Mouse (Mus musculus): ENCODE measurements around the gene Mmp13. TPM values are rescaled to one million over a fixed set of nuclear protein-coding genes. Genes with fewer than 3 reads are reported as not detected.

The Mmp13 gene
- polyA plus RNA-seq (2012; rRNA removed) (0.03 and 0.04 TPM in 2 replicates), polyA plus RNA-seq (2014; fragmentation: Nextera tagmentation; extraction: Ambion mirVana) (not detected in 2 replicates)

- H3K36me3 ChIP-seq (replicated peaks; ENCODE audit: control insufficient read depth, insufficient read depth, low read depth), result no peaks in the 10 kb centered on the region
- H3K4me2 ChIP-seq (ENCODE audit: low read depth), result no peak within 1 kb of the TSS
- DNase-seq (ENCODE audit: low read depth in 3 of 3, low spot score in 3 of 3) (no peak), ATAC-seq (ENCODE audit: insufficient read depth) (no peak)
- H3K9me3 ChIP-seq (ENCODE audit: control insufficient read depth, low read length), result no peaks in the 10 kb centered on the region
- no peak within 1 kb of the TSS for H3K27ac ChIP-seq
- no peak within 1 kb of the TSS for H3K4me3 ChIP-seq (ENCODE audit: insufficient read depth in 1 of 2, low read depth in 2 of 2, low read length in 2 of 2)
- H3K27me3 ChIP-seq (ENCODE audit: control insufficient read depth, insufficient read depth, low read length), result no peaks in the 10 kb centered on the region
- no peak within 1 kb of the TSS for H3K9ac ChIP-seq (replicated peaks)
- no peaks in the 10 kb centered on the region for H3K4me1 ChIP-seq (replicated peaks; ENCODE audit: control insufficient read depth in 2 of 2, insufficient read depth in 2 of 2, low read length in 1 of 2)
- WGBS (ENCODE audit: insufficient replicate concordance), result 51% methylated on average over 1 of the region's 1 CpGs
- TF ChIP-seq CTCF (IDR thresholded peaks at IDR 0.05; ENCODE audit: low read depth) (no peak), EP300 (IDR thresholded peaks at IDR 0.05; ENCODE audit: low read depth) (no peak)
Observed at GRCm38 (mm10) chr9:7272214-7272613, at the start of gene Mmp13. TSS of gene Mmp13 (plus strand) at chr9:7272514.

- 87% methylated on average over 1 of the region's 1 CpGs for WGBS (ENCODE audit: insufficient replicate concordance)
- H3K27ac ChIP-seq, result no peak overlapping the region
- no peak overlapping the region for H3K4me2 ChIP-seq (ENCODE audit: low read depth)
- DNase-seq (ENCODE audit: low read depth in 3 of 3, low spot score in 3 of 3) (no peak), ATAC-seq (ENCODE audit: insufficient read depth) (no peak)
- H3K9ac ChIP-seq (replicated peaks), result no peak overlapping the region
- no peaks in the 10 kb centered on the region for H3K27me3 ChIP-seq (ENCODE audit: control insufficient read depth, insufficient read depth, low read length)
- no peak overlapping the region for H3K4me3 ChIP-seq (ENCODE audit: insufficient read depth in 1 of 2, low read depth in 2 of 2, low read length in 2 of 2)
- H3K36me3 ChIP-seq (replicated peaks; ENCODE audit: control insufficient read depth, insufficient read depth, low read depth), result no peaks in the 10 kb centered on the region
- no peaks in the 10 kb centered on the region for H3K9me3 ChIP-seq (ENCODE audit: control insufficient read depth, low read length)
- H3K4me1 ChIP-seq (replicated peaks; ENCODE audit: control insufficient read depth in 2 of 2, insufficient read depth in 2 of 2, low read length in 1 of 2), result no peaks in the 10 kb centered on the region
- TF ChIP-seq EP300 (IDR thresholded peaks at IDR 0.05; ENCODE audit: low read depth), result no peak
Observed at GRCm38 (mm10) chr9:7238619-7239018, 33.7 kb upstream of the Mmp13 start.

- no peak overlapping the region for H3K4me2 ChIP-seq (ENCODE audit: low read depth)
- WGBS (ENCODE audit: insufficient replicate concordance), result 54% methylated on average over 2 of the region's 2 CpGs
- H3K4me3 ChIP-seq (ENCODE audit: insufficient read depth in 1 of 2, low read depth in 2 of 2, low read length in 2 of 2), result no peak overlapping the region
- no peak for TF ChIP-seq EP300 (IDR thresholded peaks at IDR 0.05; ENCODE audit: low read depth)
- TF ChIP-seq CTCF (IDR thresholded peaks at IDR 0.05; ENCODE audit: low read depth), result no peak
- no peaks in the 10 kb centered on the region for H3K4me1 ChIP-seq (replicated peaks; ENCODE audit: control insufficient read depth in 2 of 2, insufficient read depth in 2 of 2, low read length in 1 of 2)
- H3K36me3 ChIP-seq (replicated peaks; ENCODE audit: control insufficient read depth, insufficient read depth, low read depth), result no peaks in the 10 kb centered on the region
- no peak overlapping the region for H3K9ac ChIP-seq (replicated peaks)
- no peaks in the 10 kb centered on the region for H3K27me3 ChIP-seq (ENCODE audit: control insufficient read depth, insufficient read depth, low read length)
- H3K27ac ChIP-seq, result no peak overlapping the region
- DNase-seq (ENCODE audit: low read depth in 3 of 3, low spot score in 3 of 3) (no peak), ATAC-seq (ENCODE audit: insufficient read depth) (no peak)
- no peaks in the 10 kb centered on the region for H3K9me3 ChIP-seq (ENCODE audit: control insufficient read depth, low read length)
Observed at GRCm38 (mm10) chr9:7239967-7240366, 32.3 kb upstream of the Mmp13 start.

- H3K4me3 ChIP-seq (ENCODE audit: insufficient read depth in 1 of 2, low read depth in 2 of 2, low read length in 2 of 2), result no peak overlapping the region
- no peaks in the 10 kb centered on the region for H3K36me3 ChIP-seq (replicated peaks; ENCODE audit: control insufficient read depth, insufficient read depth, low read depth)
- ATAC-seq (ENCODE audit: insufficient read depth), result no peak
- no peak overlapping the region for H3K4me2 ChIP-seq (ENCODE audit: low read depth)
- H3K9ac ChIP-seq (replicated peaks), result no peak overlapping the region
- no peak for DNase-seq (ENCODE audit: low read depth in 3 of 3, low spot score in 3 of 3)
- WGBS (ENCODE audit: insufficient replicate concordance), result 26% methylated on average over 1 of the region's 1 CpGs
- no peaks in the 10 kb centered on the region for H3K4me1 ChIP-seq (replicated peaks; ENCODE audit: control insufficient read depth in 2 of 2, insufficient read depth in 2 of 2, low read length in 1 of 2)
- no peaks in the 10 kb centered on the region for H3K27me3 ChIP-seq (ENCODE audit: control insufficient read depth, insufficient read depth, low read length)
- H3K9me3 ChIP-seq (ENCODE audit: control insufficient read depth, low read length), result no peaks in the 10 kb centered on the region
- H3K27ac ChIP-seq, result no peak overlapping the region
- TF ChIP-seq EP300 (IDR thresholded peaks at IDR 0.05; ENCODE audit: low read depth), result no peak
- no peak for TF ChIP-seq CTCF (IDR thresholded peaks at IDR 0.05; ENCODE audit: low read depth)
Observed at GRCm38 (mm10) chr9:7252797-7253654, 19.3 kb upstream of the Mmp13 start.

- Histone ChIP-seq H3K4me2 (ENCODE audit: low read depth) (no peak overlapping the region), H3K4me3 (ENCODE audit: insufficient read depth in 1 of 2, low read depth in 2 of 2, low read length in 2 of 2) (no peak overlapping the region), H3K9ac (replicated peaks) (no peak overlapping the region), H3K4me1 (replicated peaks; ENCODE audit: control insufficient read depth in 2 of 2, insufficient read depth in 2 of 2, low read length in 1 of 2) (no peaks in the 10 kb centered on the region), H3K27me3 (ENCODE audit: control insufficient read depth, insufficient read depth, low read length) (no peaks in the 10 kb centered on the region), H3K27ac (no peak overlapping the region), H3K36me3 (replicated peaks; ENCODE audit: control insufficient read depth, insufficient read depth, low read depth) (no peaks in the 10 kb centered on the region), H3K9me3 (ENCODE audit: control insufficient read depth, low read length) (no peaks in the 10 kb centered on the region)
- DNase-seq (ENCODE audit: low read depth in 3 of 3, low spot score in 3 of 3) (no peak), ATAC-seq (ENCODE audit: insufficient read depth) (no peak)
- TF ChIP-seq CTCF (IDR thresholded peaks at IDR 0.05; ENCODE audit: low read depth) (no peak), EP300 (IDR thresholded peaks at IDR 0.05; ENCODE audit: low read depth) (no peak)
- WGBS (ENCODE audit: insufficient replicate concordance), result 49% methylated on average over 1 of the region's 1 CpGs
Observed at GRCm38 (mm10) chr9:7261667-7262066, 10.6 kb upstream of the Mmp13 start.
